Mouse (Mus musculus): Measurements from ENCODE around the gene Setd2. TPM values are rescaled to one million over a fixed set of nuclear protein-coding genes. Genes with fewer than 3 reads are reported as not detected.

Gene Setd2
- polyA plus RNA-seq, 1 experiment from 2014 or later = 75.1 TPM

GRCm38 (mm10) chr9:110660856-110661612 lies 128.6 kb downstream of the Setd2 start:
- ATAC-seq (no peak), DNase-seq (ENCODE audit: low read depth, low spot score) (no peak)
- no peaks in the 10 kb centered on the region for H3K27me3 ChIP-seq
- POLR2A ChIA-PET = no interaction called here
- in situ Hi-C loops (cut with MboI; ENCODE audit: low pct_unique_long_range_greater_than_20kb) = no loop called here
- no peak for TF ChIP-seq CTCF (IDR thresholded peaks at IDR 0.05)
- CTCF ChIA-PET = interaction anchor here (1.0 kb wide), 1 partner anchor 18 kb away, joined by 3 read pairs; no protein-coding TSS in a partner anchor

GRCm38 (mm10) chr9:110662844-110663243 lies 130.4 kb downstream of the Setd2 start:
- TF ChIP-seq CTCF (IDR thresholded peaks at IDR 0.05) = no peak
- DNase-seq (ENCODE audit: low read depth, low spot score) = no peak
- POLR2A ChIA-PET = no interaction called here
- in situ Hi-C loops (cut with MboI; ENCODE audit: low pct_unique_long_range_greater_than_20kb) = no loop called here
- CTCF ChIA-PET = no interaction called here
- no peak for ATAC-seq
- no peaks in the 10 kb centered on the region for H3K27me3 ChIP-seq

GRCm38 (mm10) chr9:110665912-110666311 lies 133.5 kb downstream of the Setd2 start:
- H3K27me3 ChIP-seq = no peaks in the 10 kb centered on the region
- ATAC-seq (no peak), DNase-seq (ENCODE audit: low read depth, low spot score) (no peak)
- TF ChIP-seq CTCF (IDR thresholded peaks at IDR 0.05) = no peak
- ChIA-PET POLR2A (no interaction called here), CTCF (no interaction called here)
- in situ Hi-C loops (cut with MboI; ENCODE audit: low pct_unique_long_range_greater_than_20kb) = no loop called here

GRCm38 (mm10) chr9:110666374-110666773 lies 134.0 kb downstream of the Setd2 start:
- DNase-seq (ENCODE audit: low read depth, low spot score) (no peak), ATAC-seq (no peak)
- ChIA-PET POLR2A (no interaction called here), CTCF (interaction anchor here (1.6 kb wide), 1 partner anchor 8 kb away, joined by 4 read pairs; no protein-coding TSS in a partner anchor)
- H3K27me3 ChIP-seq = no peaks in the 10 kb centered on the region
- in situ Hi-C loops (cut with MboI; ENCODE audit: low pct_unique_long_range_greater_than_20kb) = no loop called here
- TF ChIP-seq CTCF (IDR thresholded peaks at IDR 0.05) = no peak

GRCm38 (mm10) chr9:110667219-110667836 lies 134.9 kb downstream of the Setd2 start:
- CTCF ChIA-PET = interaction anchor here (1.6 kb wide), 1 partner anchor 9 kb away, joined by 4 read pairs; no protein-coding TSS in a partner anchor
- no peak for TF ChIP-seq CTCF (IDR thresholded peaks at IDR 0.05)
- DNase-seq (ENCODE audit: low read depth, low spot score) (no peak), ATAC-seq (no peak)
- POLR2A ChIA-PET = no interaction called here
- in situ Hi-C loops (cut with MboI; ENCODE audit: low pct_unique_long_range_greater_than_20kb) = no loop called here
- no peaks in the 10 kb centered on the region for H3K27me3 ChIP-seq

Other genes starting within 250 kb of the Setd2 start
- 18.4 TPM for gene Elp6, start 227.4 kb upstream of the Setd2 start, polyA plus RNA-seq (2021)
- gene Scap, start 199.3 kb upstream of the Setd2 start, polyA plus RNA-seq (2021) = 54.7 TPM
- 107 TPM for gene Ptpn23, start 124.4 kb upstream of the Setd2 start, polyA plus RNA-seq (2021)
- not detected for gene Ngp, start 112.8 kb upstream of the Setd2 start, polyA plus RNA-seq (2021)
- 11.6 TPM for gene Klhl18, start 55.9 kb upstream of the Setd2 start, polyA plus RNA-seq (2021)
- 6.6 TPM for gene Kif9, start 55.6 kb upstream of the Setd2 start, polyA plus RNA-seq (2021)
- gene Nradd, start 91.9 kb downstream of the Setd2 start, polyA plus RNA-seq (2021) = 69.3 TPM
- 20.0 TPM for gene Nbeal2, start 121.6 kb downstream of the Setd2 start, polyA plus RNA-seq (2021)
- gene Ccdc12, start 123.9 kb downstream of the Setd2 start, polyA plus RNA-seq (2021) = 88.1 TPM
- gene Myl3, start 209.3 kb downstream of the Setd2 start, polyA plus RNA-seq (2021) = 0.19 TPM
- gene Pth1r, start 214.5 kb downstream of the Setd2 start, polyA plus RNA-seq (2021) = 9.9 TPM